Mouse (Mus musculus): ENCODE data around the gene Poldip3.

- TF ChIP-seq ETS1 (conservative IDR thresholded peaks at IDR 0.05; ENCODE audit: low read depth, low read length) (no peak), ZC3H11A (IDR thresholded peaks at IDR 0.05; ENCODE audit: low read depth, low read length) (no peak), CHD1 (IDR thresholded peaks at IDR 0.05; ENCODE audit: low read depth, low read length) (no peak), CTCF (conservative IDR thresholded peaks at IDR 0.05 in 1 of 2, IDR thresholded peaks at IDR 0.05 in 1 of 2; ENCODE audit: low read depth in 2 of 2, low read length in 2 of 2) (no peak), POLR2A (IDR thresholded peaks at IDR 0.05; ENCODE audit: low read depth, low read length) (no peak), JUN (IDR thresholded peaks at IDR 0.05; ENCODE audit: insufficient read depth, low read depth, low read length) (no peak), SMC3 (IDR thresholded peaks at IDR 0.05; ENCODE audit: low read depth, low read length) (no peak), MAX (IDR thresholded peaks at IDR 0.05; ENCODE audit: low read length) (no peak)
Observed at GRCm38 (mm10) chr15:83180004-83180403, 30.8 kb upstream of the Poldip3 start.

All from CH12.LX (cell line).